Mouse (Mus musculus) cortical plate, adult 2 months (tissue): Measurements from ENCODE around the gene Prkar2a. TPM values are rescaled to one million over a fixed set of nuclear protein-coding genes. Genes with fewer than 3 reads are reported as not detected.

Source experiments
- H3K27ac ChIP-seq: fragments of 200-500 bp; 2 replicates; pipeline ENCODE4 v1.5.1; 2012; ENCODE audit warnings: low read length, control low read depth, inconsistent platforms; ENCODE audit not compliant: insufficient read depth
- H3K4me1 ChIP-seq: fragments of 200-500 bp; 2 replicates; pipeline ENCODE4 v1.6.1; 2011; ENCODE audit warnings: low read length; ENCODE audit not compliant: control insufficient read depth, insufficient read depth
- H3K4me3 ChIP-seq: fragments of 200-500 bp; 2 replicates; pipeline ENCODE4 v1.5.1; 2011; ENCODE audit warnings: mild to moderate bottlenecking, low read length, control low read depth; ENCODE audit not compliant: insufficient read depth
- CTCF ChIP-seq: fragments of 200-500 bp; IDR thresholded peaks from 2 replicates; pipeline ENCODE4 v1.5.1; 2011; ENCODE audit warnings: mild to moderate bottlenecking, control low read depth, low read length; ENCODE audit not compliant: insufficient read depth; ENCODE audit errors: extremely low read depth
- POLR2A ChIP-seq: fragments of 200-500 bp; IDR thresholded peaks from 2 replicates; pipeline ENCODE4 v1.6.1; 2011; ENCODE audit warnings: mild to moderate bottlenecking, low read length, control low read depth; ENCODE audit not compliant: insufficient read depth; ENCODE audit errors: extremely low read depth
- polyA plus RNA-seq: library from polyadenylated mRNA; depleted of rRNA; stranded (reverse); fragments of >200 nt; gene quantifications from 2 replicates; pipeline ENCODE4 v1.2.3, GENCODE M21; 2012

Prkar2a gene
- polyA plus RNA-seq, 1 experiment: 21.2 TPM

- no peak overlapping the region for H3K27ac ChIP-seq
Observed at GRCm38 (mm10) chr9:108662660-108663059, 26.5 kb upstream of the Prkar2a start.

DNA sequence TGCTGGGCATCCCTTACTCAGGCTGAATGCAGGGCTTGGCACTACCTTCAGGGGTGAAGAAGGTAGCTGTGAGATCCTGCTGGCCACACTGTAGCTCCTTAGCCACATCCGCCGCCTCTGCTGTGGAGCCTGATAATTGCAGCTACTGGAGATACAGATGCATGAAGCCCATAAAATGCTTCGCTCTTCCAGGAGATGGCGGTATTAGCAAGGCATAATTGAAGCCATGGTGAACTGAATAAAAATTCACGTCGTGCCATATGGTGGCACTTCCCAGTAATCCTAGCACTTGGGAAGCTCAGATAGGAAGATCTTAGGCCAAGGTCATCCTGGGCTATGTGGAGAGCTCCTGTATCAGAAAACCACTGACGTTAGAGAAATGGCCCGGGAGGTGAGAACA lies 19.2 kb upstream of the Prkar2a start:
- no peak overlapping the region for H3K4me3 ChIP-seq

More at GRCm38 (mm10) chr9:108662660-108663059, 26.5 kb upstream of the Prkar2a start:
- peak overlapping the region; percentile 93 for H3K4me3 ChIP-seq
- peaks cover 5% of the 10 kb centered on the region for H3K4me1 ChIP-seq
- TF ChIP-seq POLR2A (no peak), CTCF (no peak)

GRCm38 (mm10) chr9:108673151-108673550 lies 16.0 kb upstream of the Prkar2a start:
- Histone ChIP-seq H3K4me3 (no peak overlapping the region), H3K27ac (no peak overlapping the region), H3K4me1 (no peaks in the 10 kb centered on the region)
- no peak for TF ChIP-seq POLR2A
- 0 out of 2 replicates have a peak, but pooled peaks have one; percentile 19 for TF ChIP-seq CTCF

More for the DNA sequence above, 19.2 kb upstream of the Prkar2a start:
- H3K27ac ChIP-seq: no peak overlapping the region
- H3K4me1 ChIP-seq: no peaks in the 10 kb centered on the region
- peak; percentile 43; the same call in 1 of the 2 replicates for TF ChIP-seq CTCF
- no peak for TF ChIP-seq POLR2A

GRCm38 (mm10) chr9:108680026-108680425 lies 9.1 kb upstream of the Prkar2a start:
- Histone ChIP-seq H3K4me3 (no peak overlapping the region), H3K27ac (no peak overlapping the region), H3K4me1 (no peaks in the 10 kb centered on the region)
- TF ChIP-seq POLR2A: no peak
- no peak for TF ChIP-seq CTCF

GRCm38 (mm10) chr9:108686475-108686887 lies 2.6 kb upstream of the Prkar2a start:
- no peak for TF ChIP-seq CTCF
- TF ChIP-seq POLR2A: no peak
- H3K4me3 ChIP-seq: no peak overlapping the region

GRCm38 (mm10) chr9:108687181-108687580 lies 1.9 kb upstream of the Prkar2a start:
- Histone ChIP-seq H3K27ac (no peak overlapping the region), H3K4me3 (no peak overlapping the region), H3K4me1 (peaks cover 3% of the 10 kb centered on the region)
- no peak for TF ChIP-seq CTCF
- no peak for TF ChIP-seq POLR2A

More at GRCm38 (mm10) chr9:108686475-108686887, 2.6 kb upstream of the Prkar2a start:
- Histone ChIP-seq H3K4me1 (peaks cover under 1% of the 10 kb centered on the region), H3K27ac (no peak overlapping the region)

DNA sequence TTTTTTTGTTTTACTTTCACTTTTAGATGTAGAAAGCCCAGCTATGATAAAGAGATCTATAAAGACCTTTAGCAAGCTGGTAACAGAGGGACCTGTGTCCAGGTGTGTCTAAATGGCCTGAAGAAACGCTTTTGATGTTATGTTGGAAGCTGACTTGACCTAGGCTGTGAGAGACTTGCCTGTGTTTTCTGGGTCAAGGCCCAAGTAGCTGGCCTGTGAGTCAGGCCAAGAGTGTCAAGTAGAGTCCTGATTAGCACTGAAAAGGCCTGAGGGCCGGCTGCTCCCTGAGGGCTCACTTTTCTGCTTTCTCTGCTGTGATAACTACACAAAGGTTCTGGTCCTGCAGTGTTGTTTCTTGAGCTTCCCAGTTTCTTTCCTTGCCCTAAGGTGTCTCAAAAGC lies 1.4 kb upstream of the Prkar2a start:
- Histone ChIP-seq H3K4me1 (peaks cover 3% of the 10 kb centered on the region), H3K4me3 (no peak overlapping the region), H3K27ac (no peak overlapping the region)
- no peak for TF ChIP-seq CTCF
- no peak for TF ChIP-seq POLR2A

GRCm38 (mm10) chr9:108688451-108688850 lies 663 bp upstream of the Prkar2a start:
- Histone ChIP-seq H3K4me3 (no peak overlapping the region), H3K4me1 (peaks cover 3% of the 10 kb centered on the region), H3K27ac (no peak overlapping the region)
- TF ChIP-seq POLR2A (no peak), CTCF (no peak)

DNA sequence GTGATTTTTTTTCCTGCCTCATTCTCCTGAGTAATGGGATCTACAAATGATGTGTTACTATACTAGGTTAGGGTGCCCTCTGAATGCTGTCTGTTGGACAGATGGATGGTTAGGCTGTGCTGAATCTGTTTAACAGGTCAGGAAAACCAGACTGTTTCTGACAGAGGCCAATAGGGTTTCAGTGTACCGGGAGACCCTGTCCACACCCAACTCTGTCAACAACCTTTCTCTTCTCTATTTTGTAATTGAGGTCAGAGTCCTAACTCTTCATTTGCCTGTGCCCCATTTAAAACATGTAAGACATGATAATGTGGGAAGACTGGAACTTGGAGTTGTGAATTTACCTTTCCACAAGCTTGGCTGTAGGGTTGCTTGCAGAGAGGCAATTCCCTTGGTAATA lies 879 bp downstream of the Prkar2a start:
- TF ChIP-seq POLR2A (no peak), CTCF (no peak)
- H3K4me1 ChIP-seq: peaks cover 6% of the 10 kb centered on the region
- H3K27ac ChIP-seq: no peak overlapping the region
- no peak overlapping the region for H3K4me3 ChIP-seq

DNA sequence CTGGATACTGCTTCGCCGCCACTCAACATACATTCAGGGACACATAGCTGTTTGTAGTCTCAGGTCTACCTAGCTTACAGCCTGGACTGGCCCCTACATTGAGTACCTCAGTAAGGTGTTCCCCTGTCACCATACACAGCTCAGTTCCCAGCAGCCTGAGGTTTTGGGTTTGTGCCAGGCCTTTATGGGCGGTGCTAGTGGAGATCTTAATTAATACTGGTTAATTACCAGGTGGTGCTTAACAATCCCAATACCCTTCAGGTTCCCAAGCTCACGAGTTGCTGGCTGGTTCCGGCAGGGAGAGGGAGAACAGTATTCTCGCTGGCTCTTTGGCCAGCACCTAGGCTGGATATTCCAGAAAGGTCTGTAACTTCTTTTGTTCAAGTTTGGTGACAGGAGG lies 1.8 kb downstream of the Prkar2a start:
- peaks cover 6% of the 10 kb centered on the region for H3K4me1 ChIP-seq
- H3K27ac ChIP-seq: no peak overlapping the region
- no peak for TF ChIP-seq CTCF
- no peak for TF ChIP-seq POLR2A
- no peak overlapping the region for H3K4me3 ChIP-seq

DNA sequence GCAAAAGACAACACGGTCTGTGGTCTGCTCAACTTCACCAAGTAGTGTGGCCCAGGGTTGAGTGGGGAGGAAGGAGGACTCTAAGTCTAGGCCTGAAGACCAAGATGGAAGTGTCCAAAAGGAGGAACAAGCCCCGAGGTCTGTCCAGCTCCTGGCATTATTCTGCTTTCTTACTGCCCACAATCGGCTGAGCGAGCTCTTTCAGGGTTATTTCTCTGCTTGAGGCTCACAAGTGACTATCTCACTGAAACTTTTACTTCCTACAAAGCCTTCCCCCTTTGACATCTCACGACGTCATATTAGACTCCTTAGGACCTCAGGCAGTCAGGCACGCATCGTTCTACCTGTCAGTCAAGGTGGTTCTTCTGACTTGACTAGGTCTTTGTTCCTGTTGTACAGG lies 2.3 kb downstream of the Prkar2a start:
- no peak for TF ChIP-seq POLR2A
- no peak for TF ChIP-seq CTCF
- Histone ChIP-seq H3K4me3 (peak overlapping the region; percentile 97), H3K27ac (peak overlapping the region; percentile 90), H3K4me1 (peaks cover 6% of the 10 kb centered on the region)
